Mouse (Mus musculus) heart, embryonic 12.5 days (tissue): ENCODE measurements around the gene Gm20737. TPM values are rescaled to one million over a fixed set of nuclear protein-coding genes. Genes with fewer than 3 reads are reported as not detected.
"Not testable (repeated sequence)": the region's sequence is repeated elsewhere in the genome, so short reads cannot be mapped to it uniquely, and the experiment has no call there.

Experiments used
- ATAC-seq: fragments of 200-750 bp; cut with Nextera tagmentation; 2 replicates; pipeline ENCODE4 v1.8.0; 2017; ENCODE audit warnings: moderate TSS enrichment, moderate library complexity; ENCODE audit not compliant: insufficient number of reproducible peaks, low FRiP score
- H3K27ac ChIP-seq: fragments of 300-500 bp; sonication (generic); 2 replicates; pipeline ENCODE4 v1.5.1; 2016; ENCODE audit warnings: mild to moderate bottlenecking, moderate library complexity; ENCODE audit not compliant: poor library complexity, severe bottlenecking
- H3K27me3 ChIP-seq: fragments of 300-500 bp; sonication (generic); replicated peaks from 2 replicates; pipeline ENCODE4 v1.6.1; 2016; ENCODE audit warnings: mild to moderate bottlenecking, moderate library complexity
- H3K36me3 ChIP-seq: fragments of 300-500 bp; sonication (generic); 2 replicates; pipeline ENCODE4 v1.6.1; 2016; ENCODE audit warnings: mild to moderate bottlenecking, moderate library complexity
- H3K4me1 ChIP-seq: fragments of 300-500 bp; sonication (generic); replicated peaks from 2 replicates; pipeline ENCODE4 v1.6.1; 2016; ENCODE audit warnings: mild to moderate bottlenecking
- H3K4me2 ChIP-seq: fragments of 300-500 bp; sonication (generic); 2 replicates; pipeline ENCODE4 v1.6.1; 2016; ENCODE audit warnings: mild to moderate bottlenecking, moderate library complexity
- H3K4me3 ChIP-seq: fragments of 300-500 bp; sonication (generic); 2 replicates; pipeline ENCODE4 v1.5.1; 2016; ENCODE audit warnings: mild to moderate bottlenecking
- H3K9ac ChIP-seq: fragments of 300-500 bp; sonication (generic); 2 replicates; pipeline ENCODE4 v1.6.1; 2016; ENCODE audit warnings: mild to moderate bottlenecking, moderate library complexity
- H3K9me3 ChIP-seq: fragments of 300-500 bp; sonication (generic); replicated peaks from 2 replicates; pipeline ENCODE4 v1.6.1; 2016; ENCODE audit warnings: mild to moderate bottlenecking, moderate library complexity
- WGBS: fragments of 180-500 bp; shearing (Covaris S2); methylation state at CpG from one replicate; pipeline ENCODE4 v1.1.7; 2016; 5-methylcytosine and 5-hydroxymethylcytosine counted together
- polyA plus RNA-seq: library from polyadenylated mRNA; unstranded; fragments of >200 nt; fragmentation: Nextera tagmentation; extraction: Ambion mirVana; gene quantifications from 2 replicates; pipeline ENCODE4 v1.2.1, GENCODE M21; 2016

Gm20737 gene
- polyA plus RNA-seq: not detected in 2 replicates

DNA sequence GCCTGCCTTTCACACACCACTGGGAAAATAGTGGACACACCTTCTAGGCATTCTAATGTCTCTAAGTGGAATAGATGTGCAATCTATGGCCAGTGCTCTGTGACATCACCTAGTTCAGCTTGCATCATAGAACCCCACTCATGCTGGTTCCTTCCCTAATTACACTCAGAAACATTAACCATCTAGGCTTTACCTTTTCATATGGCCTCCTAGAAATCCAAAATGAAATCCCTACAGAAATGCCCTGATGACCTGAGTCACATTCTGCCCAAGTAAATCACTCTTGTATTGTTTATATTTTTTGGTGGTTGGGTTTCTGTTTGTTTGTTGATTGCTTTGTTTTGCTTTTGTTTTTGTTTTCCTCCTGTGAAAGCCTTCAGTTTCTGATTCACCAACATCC lies at the start of gene Gm20737:
Gm20737 (minus strand) TSS at position 101 of the 400 bp plus-strand sequence.
- not testable (repeated sequence) for H3K27ac ChIP-seq, H3K4me1 ChIP-seq, H3K27me3 ChIP-seq, ATAC-seq, H3K4me3 ChIP-seq, H3K4me2 ChIP-seq, H3K9me3 ChIP-seq, H3K9ac ChIP-seq, H3K36me3 ChIP-seq

DNA sequence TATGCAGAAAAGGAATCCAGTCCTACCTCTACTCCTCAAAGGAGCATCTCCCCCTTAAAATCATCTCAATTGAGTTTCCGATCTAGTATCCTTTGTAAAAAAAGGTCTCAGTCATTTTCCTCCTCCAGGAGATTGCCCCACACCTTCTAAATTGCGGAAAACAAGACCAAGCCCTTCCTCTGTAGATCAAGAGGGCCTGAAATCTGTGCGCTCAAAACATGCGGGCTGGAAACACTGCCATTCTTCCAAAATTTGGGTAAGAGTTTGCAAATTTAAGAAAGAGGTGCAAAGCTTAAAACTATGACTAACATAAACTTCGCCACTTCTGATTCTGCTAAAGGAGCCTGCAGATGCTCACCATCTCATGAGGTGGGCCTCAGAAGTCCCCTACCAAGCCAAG lies 17.3 kb upstream of the Gm20737 start, which contains the start of gene Gm21775:
Gm21775 (plus strand) TSS at position 301 of the 400 bp plus-strand sequence.
- not testable (repeated sequence) for H3K9ac ChIP-seq, H3K27ac ChIP-seq, ATAC-seq, H3K4me3 ChIP-seq, H3K27me3 ChIP-seq, H3K9me3 ChIP-seq, H3K36me3 ChIP-seq, H3K4me2 ChIP-seq, H3K4me1 ChIP-seq
- WGBS: 58% methylated on average over 1 of the region's 5 CpGs

Other genes with a start within 250 kb of the Gm20737 start
- not detected in 2 replicates for gene Gm20834, start 211.5 kb downstream of the Gm20737 start, polyA plus RNA-seq
- gene Gm28510, start 123.3 kb downstream of the Gm20737 start, polyA plus RNA-seq: not detected in 2 replicates
- not detected in 2 replicates for gene Gm21775, start 17.4 kb upstream of the Gm20737 start, polyA plus RNA-seq
- gene Gm21900, start 80.3 kb upstream of the Gm20737 start, polyA plus RNA-seq: not detected in 2 replicates
- not detected in 2 replicates for gene Gm20777, start 216.4 kb upstream of the Gm20737 start, polyA plus RNA-seq